Mouse (Mus musculus): ENCODE data around the gene Zfp239. TPM values are rescaled to one million over a fixed set of nuclear protein-coding genes. Genes with fewer than 3 reads are reported as not detected.

The Zfp239 gene
- total and polyA plus RNA-seq, 2 experiments from 2014 or later, result 13.6 to 22.1 TPM

DNA sequence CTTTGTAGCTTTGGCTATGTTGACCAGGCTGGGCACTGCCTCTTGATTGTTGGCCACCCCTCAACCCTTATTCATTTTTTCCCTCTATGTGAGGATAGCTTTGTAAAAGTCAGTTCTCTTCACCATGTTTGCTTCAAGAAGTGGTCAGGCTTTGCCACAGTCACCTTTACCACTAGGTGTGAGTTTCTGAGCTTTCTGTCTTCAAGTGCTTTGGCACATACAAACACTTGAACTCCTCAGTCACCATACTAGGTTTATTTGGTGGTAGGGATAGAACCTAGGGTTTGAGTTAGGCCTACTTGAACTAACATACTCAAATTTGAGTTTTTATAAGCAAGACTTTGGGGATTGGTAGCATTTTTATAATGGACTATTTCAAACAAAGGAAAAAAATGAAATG lies 52.6 kb downstream of the Zfp239 start:
- peaks cover 4% of the 10 kb centered on the region; the same call in 1 of the 2 replicates for H3K4me1 ChIP-seq (ENCODE audit: insufficient read depth, low read length)
- no peak overlapping the region for H3K4me2 ChIP-seq (ENCODE audit: low read depth, low read length)

DNA sequence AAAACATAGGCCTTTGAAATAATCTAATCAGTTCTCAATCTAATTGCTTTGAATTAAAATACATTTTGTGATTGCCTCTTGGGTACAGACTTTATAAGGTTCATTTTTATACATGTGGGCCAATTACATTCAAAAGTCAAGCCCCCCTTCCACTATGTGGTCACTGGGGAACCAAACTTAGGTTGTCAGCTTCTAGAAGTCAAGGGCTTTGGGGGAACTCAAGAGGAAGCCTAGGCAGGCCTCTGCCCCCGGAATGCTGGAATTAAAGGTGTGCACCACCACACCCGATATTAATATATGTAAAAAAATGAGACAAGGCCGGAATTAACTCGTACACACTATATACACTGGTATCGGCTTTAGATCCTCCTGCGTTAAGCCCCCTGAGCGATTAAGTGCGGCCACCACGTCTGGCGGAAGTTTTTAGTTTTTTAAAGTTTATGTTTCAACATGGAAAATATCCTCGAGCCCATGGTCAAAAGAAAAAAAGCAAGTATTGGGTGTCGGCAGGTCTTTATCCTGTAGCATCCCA lies 54.4 kb downstream of the Zfp239 start:
- H3K9me3 ChIP-seq (ENCODE audit: low read length), result no peaks in the 10 kb centered on the region
- 6% methylated on average over 12 of the region's 12 CpGs for WGBS
- DNase-seq (ENCODE audit: low spot score) (no peak), ATAC-seq (no peak)
- no peak for TF ChIP-seq CTCF (IDR thresholded peaks at IDR 0.05; ENCODE audit: low read depth)
- peak overlapping the region; percentile 79; the same call in 1 of the 2 replicates for H3K27ac ChIP-seq
- peak overlapping the region; percentile 21; the same call in 1 of the 2 replicates for H3K9ac ChIP-seq (replicated peaks; ENCODE audit: low read length)
- peak overlapping the region; percentile 62 for H3K4me3 ChIP-seq (ENCODE audit: low read length)
- peaks cover 4% of the 10 kb centered on the region; the same call in 1 of the 2 replicates for H3K4me1 ChIP-seq (ENCODE audit: insufficient read depth, low read length)
- H3K27me3 ChIP-seq (ENCODE audit: insufficient read depth, low read length), result no peaks in the 10 kb centered on the region
- peak overlapping the region; percentile 82 for H3K4me2 ChIP-seq (ENCODE audit: low read depth, low read length)
- H3K36me3 ChIP-seq (ENCODE audit: insufficient read depth, low read length), result no peaks in the 10 kb centered on the region

More for the DNA sequence above, 52.6 kb downstream of the Zfp239 start:
- Histone ChIP-seq H3K9ac (replicated peaks; ENCODE audit: low read length) (no peak overlapping the region), H3K4me3 (ENCODE audit: low read length) (no peak overlapping the region), H3K27me3 (ENCODE audit: insufficient read depth, low read length) (no peaks in the 10 kb centered on the region), H3K9me3 (ENCODE audit: low read length) (no peaks in the 10 kb centered on the region), H3K36me3 (ENCODE audit: insufficient read depth, low read length) (no peaks in the 10 kb centered on the region), H3K27ac (no peak overlapping the region)
- ATAC-seq (no peak), DNase-seq (ENCODE audit: low spot score) (no peak)
- no peak for TF ChIP-seq CTCF (IDR thresholded peaks at IDR 0.05; ENCODE audit: low read depth)

DNA sequence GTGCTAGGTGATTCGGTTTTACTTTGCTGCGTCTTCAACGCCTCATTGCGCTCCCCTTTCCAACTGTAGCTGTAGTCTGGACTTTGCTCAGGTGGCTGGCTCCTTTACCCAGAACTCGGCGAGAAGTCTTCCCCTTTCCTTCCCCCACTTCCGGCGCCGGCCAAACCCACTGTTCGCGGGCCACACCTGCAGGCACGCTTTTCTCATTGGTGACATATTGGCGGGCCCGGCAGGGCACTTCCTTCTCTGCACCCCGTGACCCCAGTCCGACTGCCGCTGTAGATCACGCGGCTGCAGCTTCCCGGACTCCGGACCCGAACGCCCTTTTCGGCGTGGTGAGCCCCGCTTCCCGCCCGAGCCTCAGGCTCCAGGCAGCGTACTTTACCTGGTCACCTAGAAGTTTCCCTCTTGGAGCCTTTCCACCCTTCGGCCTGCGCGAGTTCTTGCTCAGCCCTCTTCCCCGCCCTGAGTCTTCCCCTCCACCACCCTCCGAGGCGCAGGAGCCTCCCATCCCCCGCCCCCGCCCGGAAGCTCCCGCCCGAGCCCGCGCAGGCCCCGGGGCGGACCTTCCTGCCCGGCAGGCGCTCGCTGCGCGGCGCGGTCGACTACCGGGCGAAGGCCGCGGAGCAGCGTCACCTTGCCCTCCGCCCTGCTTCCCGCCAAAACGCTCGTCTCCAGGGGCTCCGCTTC lies 55.0 kb downstream of the Zfp239 start:
- peak overlapping the region; percentile 62 for H3K4me3 ChIP-seq (ENCODE audit: low read length)
- WGBS, result under 1% methylated on average over 60 of the region's 62 CpGs
- H3K9ac ChIP-seq (replicated peaks; ENCODE audit: low read length), result peak overlapping the region; percentile 52
- no peaks in the 10 kb centered on the region for H3K27me3 ChIP-seq (ENCODE audit: insufficient read depth, low read length)
- peak; percentile 73 for DNase-seq (ENCODE audit: low spot score)
- H3K36me3 ChIP-seq (ENCODE audit: insufficient read depth, low read length), result no peaks in the 10 kb centered on the region
- peaks cover 4% of the 10 kb centered on the region; the same call in 1 of the 2 replicates for H3K4me1 ChIP-seq (ENCODE audit: insufficient read depth, low read length)
- H3K9me3 ChIP-seq (ENCODE audit: low read length), result no peaks in the 10 kb centered on the region
- H3K4me2 ChIP-seq (ENCODE audit: low read depth, low read length), result peak overlapping the region; percentile 82
- no peak for TF ChIP-seq CTCF (IDR thresholded peaks at IDR 0.05; ENCODE audit: low read depth)
- peak overlapping the region; percentile 79 for H3K27ac ChIP-seq
- peak; percentile 89 for ATAC-seq

DNA sequence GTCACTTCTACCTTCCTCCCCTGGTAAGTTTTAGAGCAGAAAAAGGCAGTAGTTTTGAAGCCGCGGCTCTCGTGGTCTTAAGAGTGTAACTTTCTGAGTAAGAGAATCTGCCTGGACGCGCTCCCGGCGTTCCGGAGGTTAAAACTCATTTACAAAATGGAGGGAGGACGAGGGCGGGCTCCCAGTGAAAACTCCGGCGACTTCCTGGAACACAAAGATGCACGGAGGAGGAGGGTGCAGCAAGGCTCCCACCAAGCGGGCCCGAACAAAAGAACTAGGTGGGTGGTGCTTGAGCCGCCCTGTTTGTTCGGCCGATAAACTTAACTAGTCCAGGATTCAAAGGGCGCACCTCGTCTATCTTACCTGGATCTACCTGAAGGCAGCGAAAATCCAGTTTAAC lies 55.7 kb downstream of the Zfp239 start:
- 3% methylated on average over 21 of the region's 21 CpGs for WGBS

DNA sequence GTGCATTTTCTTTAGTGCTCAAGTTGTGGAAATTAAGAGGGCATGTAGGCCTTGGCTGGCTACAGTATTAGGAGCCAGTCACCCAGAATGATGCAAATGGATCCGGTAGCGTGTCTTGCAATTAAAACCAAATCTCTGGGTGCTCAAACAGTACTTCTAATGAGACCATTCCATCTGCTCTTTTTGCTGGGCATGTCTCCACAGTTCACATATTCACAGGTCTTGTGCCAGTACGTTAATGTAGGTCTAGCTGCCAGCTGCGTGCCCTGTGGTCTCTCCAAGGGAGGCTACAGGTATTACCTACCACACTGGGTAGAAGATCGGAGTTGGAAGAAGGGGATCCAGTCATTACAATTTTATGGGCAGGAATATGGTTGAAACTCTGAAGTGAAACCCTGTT lies 56.1 kb downstream of the Zfp239 start:
- H3K27ac ChIP-seq, result peak overlapping the region; percentile 79; the same call in 1 of the 2 replicates
- WGBS, result 19% methylated on average over 5 of the region's 5 CpGs
- H3K4me3 ChIP-seq (ENCODE audit: low read length), result peak overlapping the region; percentile 62
- no peak for DNase-seq (ENCODE audit: low spot score)
- no peaks in the 10 kb centered on the region for H3K27me3 ChIP-seq (ENCODE audit: insufficient read depth, low read length)
- H3K36me3 ChIP-seq (ENCODE audit: insufficient read depth, low read length), result no peaks in the 10 kb centered on the region
- peak overlapping the region; percentile 82 for H3K4me2 ChIP-seq (ENCODE audit: low read depth, low read length)
- no peak for TF ChIP-seq CTCF (IDR thresholded peaks at IDR 0.05; ENCODE audit: low read depth)
- ATAC-seq, result no peak
- no peaks in the 10 kb centered on the region for H3K9me3 ChIP-seq (ENCODE audit: low read length)
- H3K4me1 ChIP-seq (ENCODE audit: insufficient read depth, low read length), result peaks cover 4% of the 10 kb centered on the region; the same call in 1 of the 2 replicates
- H3K9ac ChIP-seq (replicated peaks; ENCODE audit: low read length), result peak overlapping the region; percentile 52; the same call in 1 of the 2 replicates

More for the DNA sequence above, 55.7 kb downstream of the Zfp239 start:
- Histone ChIP-seq H3K9me3 (ENCODE audit: low read length) (no peaks in the 10 kb centered on the region), H3K4me1 (ENCODE audit: insufficient read depth, low read length) (peaks cover 4% of the 10 kb centered on the region; the same call in 1 of the 2 replicates), H3K36me3 (ENCODE audit: insufficient read depth, low read length) (no peaks in the 10 kb centered on the region), H3K27ac (peak overlapping the region; percentile 79), H3K27me3 (ENCODE audit: insufficient read depth, low read length) (no peaks in the 10 kb centered on the region), H3K4me3 (ENCODE audit: low read length) (peak overlapping the region; percentile 62), H3K4me2 (ENCODE audit: low read depth, low read length) (peak overlapping the region; percentile 82), H3K9ac (replicated peaks; ENCODE audit: low read length) (peak overlapping the region; percentile 52)
- ATAC-seq, result 0 out of 2 replicates have a peak, but pooled peaks have one; percentile 36
- no peak for TF ChIP-seq CTCF (IDR thresholded peaks at IDR 0.05; ENCODE audit: low read depth)
- peak; percentile 62 for DNase-seq (ENCODE audit: low spot score)

DNA sequence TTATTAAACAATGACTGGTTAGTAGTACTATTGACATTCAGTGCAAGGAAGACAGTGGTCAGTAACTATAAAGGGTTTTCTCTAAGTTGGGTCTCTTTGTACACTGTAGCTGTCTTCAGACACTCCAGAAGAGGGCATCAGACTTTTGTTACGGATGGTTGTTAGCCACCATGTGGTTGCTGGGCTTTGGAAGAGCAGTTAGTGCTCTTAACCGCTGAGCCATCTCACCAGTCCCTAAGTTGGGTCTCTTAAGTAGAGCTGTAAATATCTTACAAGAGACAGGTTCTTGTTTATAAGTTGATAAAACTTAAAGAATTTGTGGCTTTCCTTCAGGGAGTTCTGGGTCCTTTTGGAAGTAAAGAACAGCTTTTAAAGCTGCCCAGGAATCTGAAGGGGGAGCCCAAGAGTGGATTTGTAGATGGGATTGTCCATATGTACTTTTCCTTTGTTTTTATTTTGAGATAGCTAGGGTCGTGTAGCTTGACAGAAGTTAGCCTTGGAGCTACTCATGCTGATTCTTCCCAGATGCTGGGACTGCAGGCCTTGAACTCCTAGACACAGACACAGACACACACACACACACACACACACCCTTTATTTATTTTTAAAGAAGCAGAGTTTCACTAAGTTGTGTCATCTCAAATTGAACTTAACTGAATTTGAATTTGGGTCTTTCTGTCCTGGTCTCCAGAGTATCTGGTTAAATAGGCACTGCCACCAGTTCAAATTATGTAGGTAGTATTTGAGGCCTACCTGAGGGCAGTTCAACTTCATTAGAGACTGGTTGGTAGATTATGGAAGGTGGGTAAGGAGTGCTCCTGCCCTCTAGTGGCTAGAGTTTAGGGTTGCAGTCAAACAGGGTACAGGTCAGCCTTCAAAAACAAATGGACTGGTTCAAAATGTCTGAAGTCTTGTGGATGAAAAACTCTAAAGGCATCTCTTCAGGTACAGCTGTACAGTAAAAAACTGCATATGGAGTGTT lies 59.0 kb downstream of the Zfp239 start:
- no peaks in the 10 kb centered on the region for H3K9me3 ChIP-seq (ENCODE audit: low read length)
- H3K9ac ChIP-seq (replicated peaks; ENCODE audit: low read length), result no peak overlapping the region
- DNase-seq (ENCODE audit: low spot score) (peak; percentile 45), ATAC-seq (no peak)
- H3K4me1 ChIP-seq (ENCODE audit: insufficient read depth, low read length), result peaks cover 4% of the 10 kb centered on the region; the same call in 1 of the 2 replicates
- no peaks in the 10 kb centered on the region; the same call in 1 of the 2 replicates for H3K36me3 ChIP-seq (ENCODE audit: insufficient read depth, low read length)
- peak; percentile 85 for TF ChIP-seq CTCF (IDR thresholded peaks at IDR 0.05; ENCODE audit: low read depth)
- H3K27me3 ChIP-seq (ENCODE audit: insufficient read depth, low read length), result no peaks in the 10 kb centered on the region
- H3K27ac ChIP-seq, result no peak overlapping the region
- no peak overlapping the region for H3K4me3 ChIP-seq (ENCODE audit: low read length)
- H3K4me2 ChIP-seq (ENCODE audit: low read depth, low read length), result no peak overlapping the region
- WGBS, result 55% methylated on average over 3 of the region's 3 CpGs
